Mouse (Mus musculus): Measurements from ENCODE around the gene Mum1. TPM values are rescaled to one million over a fixed set of nuclear protein-coding genes. Genes with fewer than 3 reads are reported as not detected.
"Not testable (repeated sequence)": the region's sequence is repeated elsewhere in the genome, so short reads cannot be mapped to it uniquely, and the experiment has no call there.

Gene Mum1
- polyA plus RNA-seq, 1 experiment from 2014 or later, result 94.7 TPM

DNA sequence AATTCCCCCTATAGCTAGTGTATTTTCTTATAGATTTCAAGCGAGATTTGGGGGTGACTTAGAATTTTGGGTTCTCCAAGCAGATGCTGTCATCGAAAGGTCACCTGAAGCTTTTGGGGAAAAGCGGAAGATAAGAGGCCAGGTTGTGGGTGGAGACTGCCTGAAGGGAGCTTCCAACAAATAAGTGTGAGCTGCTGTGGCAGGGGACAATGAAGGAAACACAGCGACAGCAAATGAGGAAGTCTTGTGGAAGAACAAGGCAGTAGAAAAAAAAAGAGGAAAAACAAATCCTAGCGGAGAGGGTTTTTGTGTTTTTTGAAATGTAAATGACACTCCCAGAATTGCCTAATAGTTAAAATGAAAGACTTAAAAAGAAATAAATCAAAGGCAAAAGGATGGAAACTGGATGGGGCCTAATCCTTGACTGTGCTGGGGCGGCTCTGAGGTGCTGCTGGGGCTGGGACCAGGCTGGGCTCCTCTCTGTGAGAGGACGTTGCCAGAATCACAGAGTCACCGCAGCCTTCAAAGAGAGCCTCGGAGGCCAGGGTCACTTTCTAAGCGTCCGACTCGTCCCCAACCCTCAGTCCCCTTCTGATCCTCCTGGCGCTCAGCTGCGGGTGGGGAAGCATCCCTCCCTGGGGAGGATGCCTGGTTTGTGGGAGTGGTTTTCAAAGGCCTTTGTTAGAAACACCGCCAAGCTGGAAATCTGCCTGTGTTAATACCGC lies 11.0 kb upstream of the Mum1 start:
- Histone ChIP-seq H3K27ac (no peak overlapping the region), H3K4me1 (no peaks in the 10 kb centered on the region), H3K9me3 (no peaks in the 10 kb centered on the region), H3K4me2 (replicated peaks) (no peak overlapping the region), H3K9ac (0 out of 2 replicates have a peak overlapping the region, but pooled peaks have one; percentile 3), H3K36me3 (no peaks in the 10 kb centered on the region), H3K27me3 (peaks cover 3% of the 10 kb centered on the region; the same call in 1 of the 2 replicates), H3K4me3 (no peak overlapping the region)
- WGBS, result 34% methylated on average over 16 of the region's 16 CpGs
- no peak for ATAC-seq (ENCODE audit: low FRiP score, low read depth)

DNA sequence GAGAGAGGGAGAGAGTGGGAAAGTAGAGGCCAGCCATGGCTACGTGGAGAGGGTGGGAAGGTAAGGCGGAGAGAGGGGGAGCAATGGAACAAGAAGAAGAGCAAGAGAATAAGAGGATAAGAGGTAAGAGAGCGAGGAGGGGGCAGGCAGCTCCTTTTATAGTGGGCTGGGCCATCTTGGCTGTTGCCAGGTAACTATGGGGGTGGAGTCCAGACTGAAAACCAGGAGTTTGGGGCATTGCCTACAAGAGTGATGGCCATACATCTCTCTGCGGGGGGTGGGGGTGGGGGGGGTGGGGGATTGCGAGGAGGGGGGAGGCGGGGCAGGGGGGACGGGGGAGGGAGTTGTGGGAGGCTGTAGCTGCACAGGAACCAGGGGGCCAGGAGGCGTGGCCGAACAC lies 5.6 kb upstream of the Mum1 start:
- ATAC-seq (ENCODE audit: low FRiP score, low read depth), result no peak
- H3K4me1 ChIP-seq, result peaks cover 12% of the 10 kb centered on the region
- H3K36me3 ChIP-seq, result no peaks in the 10 kb centered on the region
- no peak overlapping the region for H3K27ac ChIP-seq
- H3K4me2 ChIP-seq (replicated peaks), result no peak overlapping the region
- no peak overlapping the region for H3K9ac ChIP-seq
- H3K27me3 ChIP-seq, result peaks cover 3% of the 10 kb centered on the region; the same call in 1 of the 2 replicates
- 38% methylated on average over 6 of the region's 9 CpGs for WGBS
- H3K4me3 ChIP-seq, result no peak overlapping the region
- H3K9me3 ChIP-seq, result no peaks in the 10 kb centered on the region

DNA sequence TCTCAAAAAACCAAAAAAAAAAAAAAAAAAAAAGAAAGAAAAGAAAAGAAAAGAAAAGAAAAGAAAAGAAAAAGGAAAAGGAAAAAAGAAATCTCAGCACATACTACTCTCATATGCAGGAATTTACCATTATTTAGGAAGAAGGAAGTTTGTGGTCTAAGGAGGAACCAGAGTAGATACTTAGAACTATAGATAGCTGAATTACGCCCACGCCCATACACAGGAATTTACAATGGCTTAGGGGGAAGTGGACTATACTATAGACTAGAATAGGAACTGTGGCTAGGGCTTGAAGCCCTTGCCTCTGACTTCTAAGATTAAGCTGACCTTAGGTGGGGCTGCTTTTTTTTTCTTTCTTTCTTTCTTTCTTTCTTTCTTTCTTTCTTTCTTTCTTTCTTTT lies 3.1 kb upstream of the Mum1 start:
- not testable (repeated sequence) for H3K27ac ChIP-seq; H3K9me3 ChIP-seq; H3K4me2 ChIP-seq (replicated peaks); H3K27me3 ChIP-seq; H3K4me3 ChIP-seq; H3K36me3 ChIP-seq; ATAC-seq (ENCODE audit: low FRiP score, low read depth); H3K9ac ChIP-seq
- H3K4me1 ChIP-seq, result peaks cover 27% of the 10 kb centered on the region
- 80% methylated on average over 2 of the region's 2 CpGs for WGBS

DNA sequence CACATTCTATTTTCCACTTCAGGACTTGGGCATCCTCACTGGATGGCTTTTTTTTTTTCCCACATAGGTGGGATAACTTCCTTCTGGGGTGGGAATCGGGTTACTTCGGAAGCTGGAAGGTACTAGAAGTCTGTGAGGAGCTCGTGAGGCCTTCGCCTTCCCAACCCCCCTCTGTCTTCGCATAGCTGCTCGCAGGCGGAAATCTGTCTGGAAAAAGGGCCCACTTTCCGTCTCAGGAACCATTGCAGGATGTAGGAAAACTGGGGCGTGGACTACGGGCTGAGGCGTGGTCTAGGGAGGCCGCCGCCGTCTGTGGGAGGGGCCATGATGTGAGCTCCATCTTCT lies 191 bp upstream of the Mum1 start:
- H3K36me3 ChIP-seq, result peaks cover 25% of the 10 kb centered on the region
- WGBS, result under 1% methylated on average over 14 of the region's 14 CpGs
- H3K9ac ChIP-seq, result peak overlapping the region; percentile 50
- peak overlapping the region; percentile 93 for H3K4me2 ChIP-seq (replicated peaks)
- no peak for ATAC-seq (ENCODE audit: low FRiP score, low read depth)
- H3K4me3 ChIP-seq, result peak overlapping the region; percentile 87
- no peaks in the 10 kb centered on the region for H3K9me3 ChIP-seq
- peaks cover 51% of the 10 kb centered on the region for H3K4me1 ChIP-seq
- peak overlapping the region; percentile 95 for H3K27ac ChIP-seq
- no peaks in the 10 kb centered on the region for H3K27me3 ChIP-seq

- WGBS, result 5% methylated on average over 10 of the region's 10 CpGs
- peak overlapping the region; percentile 95 for H3K27ac ChIP-seq
- no peaks in the 10 kb centered on the region for H3K9me3 ChIP-seq
- peak overlapping the region; percentile 93 for H3K4me2 ChIP-seq (replicated peaks)
- no peak for ATAC-seq (ENCODE audit: low FRiP score, low read depth)
- peak overlapping the region; percentile 94 for H3K9ac ChIP-seq
- H3K4me3 ChIP-seq, result peak overlapping the region; percentile 87
- peaks cover 47% of the 10 kb centered on the region for H3K4me1 ChIP-seq
- H3K27me3 ChIP-seq, result no peaks in the 10 kb centered on the region
- peaks cover 35% of the 10 kb centered on the region for H3K36me3 ChIP-seq
These were observed 919 bp downstream of the Mum1 start for GRCm38 (mm10) chr10:80227166-80227539.

DNA sequence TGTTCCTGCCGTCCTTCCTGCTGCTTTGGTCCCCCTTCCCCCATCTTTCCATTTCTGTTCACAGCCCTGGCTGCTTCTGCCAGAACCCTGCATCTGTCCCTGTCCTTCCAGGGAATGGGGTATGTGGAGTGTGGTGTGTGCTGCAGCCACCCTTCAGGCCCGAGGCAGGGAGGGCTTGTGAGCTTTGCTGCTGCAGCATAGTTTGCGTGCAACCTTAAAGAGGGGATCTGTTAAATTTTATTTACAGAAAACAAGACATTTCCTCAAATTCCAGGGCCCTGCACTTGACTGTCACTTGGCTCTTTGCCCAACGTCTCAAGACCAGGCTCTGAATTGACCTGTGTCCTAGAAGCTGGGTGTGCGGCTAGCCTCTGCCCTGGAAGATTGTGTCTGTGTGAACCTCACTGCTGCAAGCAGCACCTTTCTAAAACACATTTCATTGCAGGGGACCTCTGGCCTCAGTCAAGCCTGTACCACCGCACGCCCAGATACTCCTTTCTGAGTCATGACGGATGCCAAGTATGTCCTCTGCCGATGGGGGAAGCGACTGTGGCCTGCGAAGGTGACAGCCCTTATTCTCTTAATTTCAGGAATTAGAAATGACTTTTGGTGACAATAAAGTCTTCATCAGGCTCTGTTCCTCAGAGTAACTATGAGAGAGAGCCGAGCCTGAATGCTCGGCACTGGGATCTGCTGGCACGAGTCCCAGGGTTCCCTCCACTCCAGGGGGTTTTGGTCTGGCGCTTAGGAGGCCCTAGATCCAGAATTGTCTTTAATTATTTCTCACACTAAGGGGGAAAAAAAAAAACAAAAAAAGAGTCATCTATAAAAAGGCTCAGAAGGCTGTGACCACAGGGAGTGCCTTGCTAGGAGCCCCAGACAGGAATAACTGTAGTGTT lies 1.9 kb downstream of the Mum1 start:
- Histone ChIP-seq H3K9ac (peak overlapping the region; percentile 94), H3K4me3 (peak overlapping the region; percentile 87), H3K36me3 (peaks cover 45% of the 10 kb centered on the region), H3K4me2 (replicated peaks) (peak overlapping the region; percentile 93), H3K4me1 (peaks cover 57% of the 10 kb centered on the region), H3K9me3 (no peaks in the 10 kb centered on the region), H3K27ac (peak overlapping the region; percentile 95), H3K27me3 (no peaks in the 10 kb centered on the region)
- WGBS, result 48% methylated on average over 15 of the region's 15 CpGs
- ATAC-seq (ENCODE audit: low FRiP score, low read depth), result no peak

GRCm38 (mm10) chr10:80236145-80236825 lies 10.1 kb downstream of the Mum1 start:
- ATAC-seq (ENCODE audit: low FRiP score, low read depth), result no peak
- Histone ChIP-seq H3K27me3 (no peaks in the 10 kb centered on the region), H3K9me3 (no peaks in the 10 kb centered on the region), H3K27ac (no peak overlapping the region), H3K4me2 (replicated peaks) (no peak overlapping the region), H3K9ac (no peak overlapping the region), H3K4me1 (peaks cover 16% of the 10 kb centered on the region), H3K36me3 (peaks cover 100% of the 10 kb centered on the region), H3K4me3 (no peak overlapping the region)
- WGBS, result 94% methylated on average over 13 of the region's 13 CpGs

- WGBS, result 87% methylated on average over 4 of the region's 4 CpGs
- Histone ChIP-seq H3K4me3 (no peak overlapping the region), H3K4me1 (peaks cover 16% of the 10 kb centered on the region), H3K9ac (no peak overlapping the region), H3K36me3 (peaks cover 99% of the 10 kb centered on the region), H3K4me2 (replicated peaks) (no peak overlapping the region), H3K27me3 (no peaks in the 10 kb centered on the region), H3K9me3 (no peaks in the 10 kb centered on the region), H3K27ac (no peak overlapping the region)
- ATAC-seq (ENCODE audit: low FRiP score, low read depth), result no peak
These were observed 10.8 kb downstream of the Mum1 start for GRCm38 (mm10) chr10:80237020-80237419.

DNA sequence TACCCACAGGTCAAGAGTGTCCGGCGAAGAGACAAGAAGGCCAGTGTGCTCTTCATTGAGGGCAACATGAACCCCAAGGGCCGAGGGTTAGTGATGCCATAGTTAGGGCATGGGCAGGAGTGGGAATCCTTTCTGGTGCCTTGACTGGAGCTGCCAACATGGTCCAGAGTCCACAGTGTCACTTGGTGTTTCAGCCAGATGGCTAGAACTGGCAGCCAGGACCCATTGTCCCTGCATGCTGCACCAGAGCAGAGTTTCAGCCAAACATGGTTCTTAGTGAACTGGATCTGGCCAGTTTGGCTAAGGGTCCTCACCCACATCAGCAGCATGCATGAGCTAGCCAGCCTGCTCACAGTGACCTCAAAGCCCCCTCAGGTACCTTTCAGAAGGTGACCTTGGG lies 12.1 kb downstream of the Mum1 start:
- Histone ChIP-seq H3K4me2 (replicated peaks) (no peak overlapping the region), H3K4me1 (peaks cover 3% of the 10 kb centered on the region), H3K9ac (no peak overlapping the region), H3K4me3 (no peak overlapping the region), H3K36me3 (peaks cover 99% of the 10 kb centered on the region), H3K27ac (no peak overlapping the region), H3K27me3 (no peaks in the 10 kb centered on the region), H3K9me3 (no peaks in the 10 kb centered on the region)
- no peak for ATAC-seq (ENCODE audit: low FRiP score, low read depth)
- 88% methylated on average over 3 of the region's 3 CpGs for WGBS

DNA sequence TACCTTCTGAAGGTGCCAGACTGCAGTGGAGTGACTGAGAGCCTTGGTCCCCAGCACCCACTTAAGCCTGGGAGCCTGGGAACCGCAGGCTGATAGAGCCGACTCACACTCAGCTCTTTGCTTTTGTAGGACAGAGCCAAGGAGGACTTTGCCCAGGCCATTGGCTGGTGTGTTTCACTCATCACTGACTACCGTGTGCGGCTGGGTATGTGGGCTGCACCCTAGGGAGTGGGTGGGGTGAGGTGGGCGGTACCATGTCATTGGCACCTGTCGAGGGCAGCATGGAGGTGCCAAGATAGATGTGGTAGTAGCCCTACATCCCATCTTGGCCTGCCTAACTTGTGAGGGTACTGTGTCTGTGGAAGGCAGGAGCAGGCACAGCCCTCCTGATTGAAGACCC lies 13.6 kb downstream of the Mum1 start:
- Histone ChIP-seq H3K36me3 (peaks cover 99% of the 10 kb centered on the region), H3K4me3 (no peak overlapping the region), H3K27me3 (no peaks in the 10 kb centered on the region), H3K27ac (no peak overlapping the region), H3K4me1 (no peaks in the 10 kb centered on the region), H3K9me3 (no peaks in the 10 kb centered on the region), H3K9ac (no peak overlapping the region), H3K4me2 (replicated peaks) (no peak overlapping the region)
- ATAC-seq (ENCODE audit: low FRiP score, low read depth), result no peak
- 88% methylated on average over 6 of the region's 6 CpGs for WGBS

GRCm38 (mm10) chr10:80242088-80242487 lies 15.9 kb downstream of the Mum1 start:
- WGBS, result 71% methylated on average over 9 of the region's 9 CpGs
- no peak overlapping the region for H3K4me3 ChIP-seq
- no peak overlapping the region for H3K27ac ChIP-seq
- H3K4me2 ChIP-seq (replicated peaks), result no peak overlapping the region
- no peaks in the 10 kb centered on the region for H3K9me3 ChIP-seq
- H3K4me1 ChIP-seq, result peaks cover 4% of the 10 kb centered on the region
- ATAC-seq (ENCODE audit: low FRiP score, low read depth), result no peak
- no peaks in the 10 kb centered on the region for H3K27me3 ChIP-seq
- H3K36me3 ChIP-seq, result peaks cover 76% of the 10 kb centered on the region
- H3K9ac ChIP-seq, result no peak overlapping the region; the same call in 1 of the 2 replicates

DNA sequence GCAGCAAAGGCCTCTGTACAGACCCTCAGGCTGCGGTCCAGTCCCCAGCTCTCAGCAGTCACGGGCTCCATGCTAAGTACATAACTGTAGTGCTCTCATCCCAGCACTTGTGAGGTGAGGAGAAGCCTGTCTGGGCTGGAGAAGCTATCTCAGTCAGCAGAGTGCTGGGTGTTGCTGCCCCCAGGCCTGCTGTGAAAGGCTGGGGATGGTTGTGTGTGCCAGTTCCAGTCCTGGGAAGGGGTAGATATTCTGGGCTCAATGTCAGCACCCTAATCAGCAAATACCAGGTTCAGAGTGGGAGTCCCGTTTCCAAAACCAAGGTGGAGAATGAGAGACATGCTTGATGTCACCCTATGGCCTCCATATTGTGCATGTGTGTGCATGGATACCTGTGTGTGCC lies 16.4 kb downstream of the Mum1 start:
- WGBS, result 89% methylated on average over 3 of the region's 3 CpGs
- H3K4me3 ChIP-seq, result no peak overlapping the region
- no peak overlapping the region for H3K27ac ChIP-seq
- H3K36me3 ChIP-seq, result peaks cover 71% of the 10 kb centered on the region
- no peak overlapping the region for H3K9ac ChIP-seq
- peaks cover 4% of the 10 kb centered on the region for H3K4me1 ChIP-seq
- H3K27me3 ChIP-seq, result no peaks in the 10 kb centered on the region
- no peaks in the 10 kb centered on the region for H3K9me3 ChIP-seq
- no peak overlapping the region for H3K4me2 ChIP-seq (replicated peaks)
- ATAC-seq (ENCODE audit: low FRiP score, low read depth), result no peak

Measured in limb, embryonic 13.5 days (tissue).